14 mouse cellular contexts compared by ENCODE assay signal in genomic region chr17:87315891-87316763, GRCm38 (mm10). TPM values are rescaled to one million over a fixed set of nuclear protein-coding genes. Genes with fewer than 3 reads are reported as not detected.
DNase-seq lines count a peak whose midpoint lies in the region; ATAC-seq and TF ChIP-seq lines count a peak whose summit lies in the region.
"Had no signal": no experiment of that assay in that cellular context is flagged by ENCODE, and none has a peak within 500 bp of the region (broad histone marks: within the 10 kb centered on the region; RNA-seq: fewer than 3 reads in every experiment).

No protein-coding gene starts in this region.

- H3K4me1 ChIP-seq in forebrain, postnatal 0 days (ENCODE audit: insufficient read depth), result 0 out of 2 replicates have a peak, but pooled peaks cover 2% of the 10 kb centered on the region
- peaks cover 11% of the 10 kb centered on the region; the same call in 1 of the 2 replicates for H3K4me1 ChIP-seq in forebrain, embryonic 13.5 days
- H3K4me1 ChIP-seq in lung, postnatal 0 days (ENCODE audit: insufficient read depth, low read depth, low read length), result peaks cover 5% of the 10 kb centered on the region; the same call in 1 of the 2 replicates
- peaks cover 52% of the 10 kb centered on the region for H3K4me1 ChIP-seq in embryonic facial prominence, embryonic 10.5 days

- H3K9me3 ChIP-seq in forebrain, postnatal 0 days (ENCODE audit: low read length), result no peaks in the 10 kb centered on the region
- no peaks in the 10 kb centered on the region for H3K9me3 ChIP-seq in forebrain, embryonic 13.5 days (replicated peaks)
- no peaks in the 10 kb centered on the region for H3K9me3 ChIP-seq in lung, postnatal 0 days (ENCODE audit: low read length)
- H3K9me3 ChIP-seq in embryonic facial prominence, embryonic 10.5 days, result no peaks in the 10 kb centered on the region
- H3K9me3 ChIP-seq: embryonic facial prominence, embryonic 15.5 days; intestine, embryonic 15.5 days had no signal

- DNase-seq in forebrain, postnatal 0 days, result no peak
- no peak for DNase-seq in lung, postnatal 0 days (ENCODE audit: low spot score)
- DNase-seq in lung, adult 18-20 months, result no peak
- peak; percentile 49 to 51 for DNase-seq in cerebellum, postnatal 10 days
- DNase-seq in MN1 (ENCODE audit: low spot score), result no peak
- no peak for DNase-seq in embryonic facial prominence, embryonic 10.5 days (ENCODE audit: low spot score)
- DNase-seq: heart, postnatal 4 days; left cerebral cortex, postnatal 4 days; lung, postnatal 36 days; thymus, postnatal 25 days had no signal

- TF ChIP-seq CTCF in forebrain, postnatal 0 days (IDR thresholded peaks at IDR 0.05; ENCODE audit: low read depth), result peak; percentile 54
- TF ChIP-seq CTCF in lung, postnatal 0 days (IDR thresholded peaks at IDR 0.05), result peak; percentile 18

- no peaks in the 10 kb centered on the region for H3K36me3 ChIP-seq in forebrain, postnatal 0 days (ENCODE audit: insufficient read depth)
- no peaks in the 10 kb centered on the region for H3K36me3 ChIP-seq in forebrain, embryonic 13.5 days (ENCODE audit: poor library complexity, severe bottlenecking)
- no peaks in the 10 kb centered on the region for H3K36me3 ChIP-seq in lung, postnatal 0 days (ENCODE audit: insufficient read depth, low read length)
- no peaks in the 10 kb centered on the region for H3K36me3 ChIP-seq in embryonic facial prominence, embryonic 10.5 days (replicated peaks)
- H3K36me3 ChIP-seq: intestine, embryonic 15.5 days had no signal

- no peak overlapping the region for H3K4me2 ChIP-seq in forebrain, postnatal 0 days (ENCODE audit: low read depth)
- H3K4me2 ChIP-seq in forebrain, embryonic 13.5 days, result no peak overlapping the region
- no peak overlapping the region for H3K4me2 ChIP-seq in lung, postnatal 0 days (replicated peaks; ENCODE audit: low read depth, low read length)

- no peaks in the 10 kb centered on the region for H3K27me3 ChIP-seq in forebrain, postnatal 0 days (ENCODE audit: insufficient read depth, low read length)
- H3K27me3 ChIP-seq in forebrain, embryonic 13.5 days, result no peaks in the 10 kb centered on the region
- H3K27me3 ChIP-seq in lung, postnatal 0 days (replicated peaks; ENCODE audit: insufficient read depth, low read length), result no peaks in the 10 kb centered on the region
- H3K27me3 ChIP-seq in embryonic facial prominence, embryonic 10.5 days (replicated peaks; ENCODE audit: low read depth, poor library complexity, severe bottlenecking), result peaks cover 32% of the 10 kb centered on the region
- H3K27me3 ChIP-seq: embryonic facial prominence, embryonic 15.5 days; intestine, embryonic 15.5 days had no signal

- ATAC-seq in forebrain, postnatal 0 days, result no peak
- ATAC-seq in forebrain, embryonic 13.5 days, result no peak
- ATAC-seq in lung, postnatal 0 days, result no peak
- ATAC-seq in megakaryocyte progenitor cell, adult 5-6 weeks (replicated peaks; ENCODE audit: poor library complexity), result 0 out of 2 replicates have a peak, but pooled peaks have one; percentile 6

- WGBS in forebrain, postnatal 0 days, result 74% methylated on average over 23 of the region's 23 CpGs
- WGBS in forebrain, embryonic 13.5 days, result 79% methylated on average over 23 of the region's 23 CpGs
- 75% methylated on average over 23 of the region's 23 CpGs for WGBS in lung, postnatal 0 days
- WGBS in embryonic facial prominence, embryonic 10.5 days, result 82% methylated on average over 23 of the region's 23 CpGs

- H3K27ac ChIP-seq in forebrain, postnatal 0 days (ENCODE audit: low read depth, low read length), result no peak overlapping the region
- H3K27ac ChIP-seq in forebrain, embryonic 13.5 days, result no peak overlapping the region
- no peak overlapping the region for H3K27ac ChIP-seq in lung, postnatal 0 days (ENCODE audit: low read length)
- no peak overlapping the region for H3K27ac ChIP-seq in embryonic facial prominence, embryonic 10.5 days (replicated peaks)
- H3K27ac ChIP-seq: intestine, embryonic 15.5 days had no signal

- no peak overlapping the region for H3K9ac ChIP-seq in forebrain, postnatal 0 days
- no peak overlapping the region for H3K9ac ChIP-seq in forebrain, embryonic 13.5 days
- H3K9ac ChIP-seq in lung, postnatal 0 days (replicated peaks; ENCODE audit: low read depth), result no peak overlapping the region
- H3K9ac ChIP-seq: embryonic facial prominence, embryonic 15.5 days; intestine, embryonic 15.5 days had no signal

- no peak overlapping the region for H3K4me3 ChIP-seq in forebrain, postnatal 0 days (ENCODE audit: low read depth, low read length)
- H3K4me3 ChIP-seq in forebrain, embryonic 13.5 days, result no peak overlapping the region
- no peak overlapping the region for H3K4me3 ChIP-seq in lung, postnatal 0 days (ENCODE audit: low read depth, low read length)
- H3K4me3 ChIP-seq in embryonic facial prominence, embryonic 10.5 days, result no peak overlapping the region
- H3K4me3 ChIP-seq: embryonic facial prominence, embryonic 15.5 days; intestine, embryonic 15.5 days had no signal

- TF ChIP-seq EP300 in lung, postnatal 0 days (IDR thresholded peaks at IDR 0.05), result no peak

RNA-seq across cellular contexts. Expression of gene Ttc7, which starts 33.4 kb away (rescaled TPM):
- 6.1 and 6.4 TPM in 2 replicates for total RNA-seq in forebrain, postnatal 0 days (2014; rRNA removed)
- 7.0 and 7.5 TPM in 2 replicates for polyA plus RNA-seq in forebrain, postnatal 0 days (2015; fragmentation: Nextera tagmentation; extraction: Ambion mirVana)
- 3.5 and 5.1 TPM in 2 replicates for polyA plus RNA-seq in forebrain, embryonic 13.5 days (2015; fragmentation: Nextera tagmentation; extraction: Ambion mirVana)
- polyA plus RNA-seq in lung, postnatal 0 days (2015; fragmentation: Nextera tagmentation; extraction: Ambion mirVana), result 14.2 and 16.4 TPM in 2 replicates
- 47.8 and 54.7 TPM in 2 replicates for total RNA-seq in megakaryocyte progenitor cell, adult 5-6 weeks (2015)
- 53.2 and 58.5 TPM in 2 replicates for total RNA-seq in megakaryocyte progenitor cell, adult 5-6 weeks (2017)
- 3.6 and 4.0 TPM in 2 replicates for polyA plus RNA-seq in embryonic facial prominence, embryonic 10.5 days (2016; fragmentation: Nextera tagmentation; extraction: Ambion mirVana)

RNA-seq across cellular contexts. Expression of gene Mcfd2, which starts 50.4 kb away (rescaled TPM):
- total RNA-seq in forebrain, postnatal 0 days (2014; rRNA removed), result 35.0 and 42.5 TPM in 2 replicates
- 37.9 and 40.7 TPM in 2 replicates for polyA plus RNA-seq in forebrain, postnatal 0 days (2015; fragmentation: Nextera tagmentation; extraction: Ambion mirVana)
- polyA plus RNA-seq in forebrain, embryonic 13.5 days (2015; fragmentation: Nextera tagmentation; extraction: Ambion mirVana), result 53.1 and 53.5 TPM in 2 replicates
- polyA plus RNA-seq in lung, postnatal 0 days (2015; fragmentation: Nextera tagmentation; extraction: Ambion mirVana), result 132 and 145 TPM in 2 replicates
- 41.7 and 41.8 TPM in 2 replicates for total RNA-seq in megakaryocyte progenitor cell, adult 5-6 weeks (2015)
- 111 and 130 TPM in 2 replicates for total RNA-seq in megakaryocyte progenitor cell, adult 5-6 weeks (2017)
- 75.2 and 81.8 TPM in 2 replicates for polyA plus RNA-seq in embryonic facial prominence, embryonic 10.5 days (2016; fragmentation: Nextera tagmentation; extraction: Ambion mirVana)

Comparison
In these comparisons a context has a peak if more than half of its experiments do, and no peak if none do; other contexts are left out.
1. DNase-seq: peak in cerebellum, postnatal 10 days (2 of 2); none in forebrain, postnatal 0 days (single experiment), lung, postnatal 0 days (single experiment), lung, adult 18-20 months (0 of 2), MN1 (single experiment) and embryonic facial prominence, embryonic 10.5 days (single experiment).